Mouse (Mus musculus) ES-E14 (cell line): ENCODE results near the gene Ppm1g. TPM values are rescaled to one million over a fixed set of nuclear protein-coding genes. Genes with fewer than 3 reads are reported as not detected.
"Not testable (repeated sequence)": the region's sequence is repeated elsewhere in the genome, so short reads cannot be mapped to it uniquely, and the experiment has no call there.

Source experiments
- DNase-seq: peaks from one replicate; pipeline ENCODE4 v3.0.0-alpha.2; 2013; ENCODE audit warnings: low read depth, low spot score
- H3K27ac ChIP-seq: 2 replicates; pipeline ENCODE4 v1.5.1; 2012; ENCODE audit warnings: low read depth, mild to moderate bottlenecking, low read length, moderate library complexity, mixed read lengths; ENCODE audit not compliant: poor library complexity, insufficient read depth, severe bottlenecking
- H3K36me3 ChIP-seq: 2 replicates; pipeline ENCODE4 v1.6.1; 2012; ENCODE audit warnings: mild to moderate bottlenecking, low read length, moderate library complexity, mixed read lengths; ENCODE audit not compliant: control insufficient read depth, poor library complexity, insufficient read depth, severe bottlenecking
- H3K4me1 ChIP-seq, 2 experiments: fragments of 150-350 bp in 1 of 2; sonication (generic) in 1 of 2; 2 replicates each; pipeline ENCODE4 v1.6.1; 2012; ENCODE audit warnings: low read length in 2 of 2, mild to moderate bottlenecking in 1 of 2, mixed read lengths in 1 of 2; ENCODE audit not compliant: control insufficient read depth in 2 of 2, insufficient read depth in 2 of 2, poor library complexity in 1 of 2
- H3K4me3 ChIP-seq, 2 experiments: fragments of 150-350 bp in 1 of 2; sonication (generic) in 1 of 2; 2 replicates each; pipeline ENCODE4 v1.5.1; 2012; ENCODE audit warnings: low read length in 2 of 2, low read depth in 1 of 2, mild to moderate bottlenecking in 1 of 2, mixed read lengths in 1 of 2; ENCODE audit not compliant: insufficient read depth in 1 of 2, poor library complexity in 1 of 2, severe bottlenecking in 1 of 2
- H3K9ac ChIP-seq: 2 replicates; pipeline ENCODE4 v1.6.1; 2012; ENCODE audit warnings: low read depth, mild to moderate bottlenecking, low read length, mixed read lengths; ENCODE audit not compliant: poor library complexity, insufficient read depth, severe bottlenecking
- H3K9me3 ChIP-seq: fragments of 150-350 bp; sonication (generic); 2 replicates; pipeline ENCODE4 v1.6.1; 2012; ENCODE audit warnings: low read depth, mild to moderate bottlenecking, low read length; ENCODE audit not compliant: control insufficient read depth, insufficient read depth
- CHD2 ChIP-seq: IDR thresholded peaks from 2 replicates; pipeline ENCODE4 v1.6.1; 2014; ENCODE audit warnings: mild to moderate bottlenecking, low read depth, low read length, inconsistent platforms
- HCFC1 ChIP-seq: IDR thresholded peaks from 2 replicates; pipeline ENCODE4 v1.6.1; 2012; ENCODE audit warnings: low read length, inconsistent platforms, borderline replicate concordance; ENCODE audit not compliant: insufficient read depth
- MAFK ChIP-seq: IDR thresholded peaks from 2 replicates; pipeline ENCODE4 v1.6.1; 2014; ENCODE audit warnings: mild to moderate bottlenecking, low read depth, low read length, inconsistent platforms; ENCODE audit not compliant: insufficient read depth
- ZC3H11A ChIP-seq: IDR thresholded peaks from 2 replicates; pipeline ENCODE4 v1.6.1; 2012; ENCODE audit warnings: low read depth, mild to moderate bottlenecking, inconsistent platforms, low read length, borderline replicate concordance
- ZNF384 ChIP-seq: IDR thresholded peaks from 2 replicates; pipeline ENCODE4 v1.6.1; 2012; ENCODE audit warnings: low read depth, low read length, inconsistent platforms
- in situ Hi-C, 2 experiments: fragments of 600-800 bp; cut with MboI; formaldehyde crosslinking; loops; one replicate each; pipeline ENCODE4 v1.15.1; 2025; ENCODE audit warnings: low sequenced_read_pairs in 2 of 2, inconsistent platforms in 1 of 2; ENCODE audit not compliant: unreplicated experiment in 2 of 2
- total RNA-seq: library from RNA; depleted of rRNA; stranded (reverse); fragments of 300-350 nt; gene quantifications from 2 replicates; pipeline ENCODE4 v1.2.3, GENCODE M21; 2012

The Ppm1g gene
- total RNA-seq, 1 experiment = 294 TPM

DNA sequence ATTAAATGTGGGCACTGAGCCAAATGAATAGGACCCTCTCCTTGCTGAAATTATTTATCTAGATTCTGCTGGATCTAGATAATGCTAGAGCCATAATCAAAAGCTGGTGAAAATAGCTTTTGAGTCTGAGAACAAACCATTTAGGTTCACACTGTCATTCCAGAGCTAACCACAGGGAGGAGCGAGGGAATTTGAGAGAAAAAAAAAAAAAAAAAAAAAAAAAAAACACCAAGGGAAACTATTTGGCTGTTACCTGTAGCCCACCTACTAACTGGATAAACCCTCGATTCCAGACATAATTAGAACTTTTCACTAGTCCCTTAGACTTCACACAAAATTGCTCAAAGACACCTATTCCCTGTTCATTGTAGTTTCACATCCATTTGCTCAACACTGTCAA is 1.4 kb downstream of the Ppm1g start:
- DNase-seq = no peak
- peak; percentile 99 for TF ChIP-seq ZNF384
- TF ChIP-seq MAFK = no peak
- Histone ChIP-seq H3K36me3 (no peaks in the 10 kb centered on the region), H3K4me1 (peaks cover 0 to 3% of the 10 kb centered on the region in 2 experiments; a peak in 1 of 4 replicates), H3K4me3 (peak overlapping the region; percentile 30 to 96; a peak in 3 of 4 replicates), H3K27ac (no peak overlapping the region), H3K9me3 (no peaks in the 10 kb centered on the region), H3K9ac (no peak overlapping the region)
- in situ Hi-C loops = no loop called here

DNA sequence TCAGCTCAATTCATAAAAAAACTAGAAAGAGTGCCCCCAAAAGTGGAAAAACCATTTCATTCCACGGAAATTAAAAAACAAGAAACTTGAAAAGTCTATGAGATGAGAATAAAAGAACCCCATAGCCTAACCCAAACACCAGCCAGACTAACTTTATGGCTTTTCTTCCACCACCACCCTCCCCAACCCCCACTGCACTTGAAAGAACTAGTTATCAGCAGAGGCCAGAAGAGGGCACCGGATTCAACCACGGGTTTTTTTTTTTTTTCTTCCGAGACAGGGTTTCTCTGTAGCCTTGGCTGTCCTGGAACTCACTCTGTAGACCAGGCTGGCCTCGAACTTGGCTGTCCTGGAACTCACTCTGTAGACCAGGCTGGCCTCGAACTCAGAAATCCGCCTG is 2.2 kb downstream of the Ppm1g start:
- no peak overlapping the region for H3K9ac ChIP-seq
- no peak overlapping the region for H3K27ac ChIP-seq
- no peak for DNase-seq
- no peaks in the 10 kb centered on the region for H3K9me3 ChIP-seq
- no peaks in the 10 kb centered on the region for H3K36me3 ChIP-seq
- peaks cover 0 to 3% of the 10 kb centered on the region in 2 experiments; a peak in 1 of 4 replicates for H3K4me1 ChIP-seq
- H3K4me3 ChIP-seq = peak overlapping the region in 1 of 2 experiments; percentile 29; a peak in 1 of 4 replicates
- TF ChIP-seq ZC3H11A (no peak), HCFC1 (no peak), CHD2 (no peak), MAFK (no peak), ZNF384 (peak; percentile 66)
- in situ Hi-C loops = no loop called here

DNA sequence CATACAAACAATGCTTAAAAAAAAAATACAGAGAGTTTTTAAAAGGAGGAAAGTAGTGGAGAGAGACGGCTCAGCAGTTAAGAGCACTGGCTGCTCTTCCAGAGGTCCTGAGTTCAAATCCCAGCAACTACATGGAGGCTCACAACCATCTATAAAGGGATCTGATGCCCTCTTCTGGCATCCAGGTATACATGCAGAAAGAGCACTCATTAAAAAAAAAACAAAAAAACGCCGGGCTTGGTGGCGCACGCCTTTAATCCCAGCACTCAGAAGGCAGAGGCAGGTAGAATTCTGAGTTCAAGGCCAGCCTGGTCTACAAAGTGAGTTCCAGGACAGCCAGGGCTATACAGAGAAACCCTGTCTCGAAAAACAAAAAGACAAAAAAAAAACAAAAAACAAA is 3.9 kb downstream of the Ppm1g start:
- not testable (repeated sequence) for DNase-seq
- peak; percentile 83 for TF ChIP-seq ZNF384

DNA sequence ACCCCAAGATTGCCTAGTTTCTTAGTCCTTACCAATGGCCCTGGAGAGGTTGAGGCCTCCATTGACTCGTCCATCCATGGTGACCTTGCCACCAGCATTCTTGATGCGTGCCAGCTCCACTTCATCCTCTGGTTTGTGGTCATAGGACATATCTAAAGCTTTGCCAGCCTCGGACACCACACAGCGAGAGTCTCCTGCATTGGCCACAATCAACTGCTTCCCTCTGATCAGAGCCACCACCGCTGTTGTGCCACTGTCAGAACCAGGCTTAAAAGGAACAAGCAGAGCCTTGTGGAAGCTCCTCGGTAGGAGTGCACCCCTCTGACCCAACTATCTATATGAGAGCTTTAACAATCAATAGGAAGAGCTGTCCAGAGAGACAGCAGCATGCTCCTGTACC is 16.1 kb downstream of the Ppm1g start:
- no peak overlapping the region for H3K27ac ChIP-seq
- no peak for DNase-seq
- in situ Hi-C loops = no loop called here
- no peak overlapping the region for H3K9ac ChIP-seq
- TF ChIP-seq CHD2 (no peak), HCFC1 (no peak), MAFK (no peak), ZC3H11A (no peak), ZNF384 (no peak)
- H3K36me3 ChIP-seq = peaks cover 36% of the 10 kb centered on the region
- H3K4me3 ChIP-seq = no peak overlapping the region
- no peaks in the 10 kb centered on the region for H3K9me3 ChIP-seq
- H3K4me1 ChIP-seq = peaks cover 3% of the 10 kb centered on the region in 2 experiments; a peak in 1 of 4 replicates

More for the DNA sequence above, 3.9 kb downstream of the Ppm1g start:
- H3K27ac ChIP-seq, H3K9ac ChIP-seq, H3K36me3 ChIP-seq, H3K4me1 ChIP-seq, in situ Hi-C loops, H3K4me3 ChIP-seq, H3K9me3 ChIP-seq: not testable (repeated sequence)

DNA sequence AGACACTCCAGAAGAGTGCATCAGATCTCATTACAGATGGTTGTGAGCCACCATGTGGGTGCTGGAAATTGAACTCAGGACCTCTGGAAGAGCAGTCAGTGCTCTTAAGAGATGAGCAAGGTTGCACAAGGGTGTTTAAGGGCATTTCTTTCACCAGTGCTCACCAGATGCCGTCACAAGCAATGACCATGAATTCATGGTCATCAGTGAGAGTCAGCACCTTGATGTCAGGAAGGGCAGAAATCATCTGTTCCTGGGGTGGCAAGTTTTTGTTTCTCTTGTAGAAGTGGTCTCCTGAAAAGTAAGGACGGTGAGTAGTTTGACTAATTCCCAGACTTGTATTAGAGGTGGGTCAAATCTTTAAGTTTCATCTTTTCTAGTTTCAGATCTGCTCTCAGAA is 16.6 kb downstream of the Ppm1g start:
- in situ Hi-C loops = no loop called here
- no peak for TF ChIP-seq CHD2
- TF ChIP-seq MAFK = no peak
- TF ChIP-seq ZNF384 = no peak
- no peak for TF ChIP-seq HCFC1
- no peak for TF ChIP-seq ZC3H11A
- Histone ChIP-seq H3K4me3 (no peak overlapping the region), H3K36me3 (peaks cover 41% of the 10 kb centered on the region), H3K4me1 (peaks cover 3 to 5% of the 10 kb centered on the region in 2 experiments; a peak in 1 of 4 replicates), H3K9ac (no peak overlapping the region), H3K27ac (no peak overlapping the region), H3K9me3 (no peaks in the 10 kb centered on the region)
- no peak for DNase-seq
